15 mouse cellular contexts compared by ENCODE assay signal in genomic region chr7:109594845-109595531, GRCm38 (mm10).
DNase-seq lines count a peak whose midpoint lies in the region; ATAC-seq lines count a peak whose summit lies in the region.
"Had no signal": no experiment of that assay in that cellular context is flagged by ENCODE, and none has a peak within 500 bp of the region (broad histone marks: within the 10 kb centered on the region; RNA-seq: fewer than 3 reads in every experiment).

No protein-coding gene starts in this region.

- H3K27me3 ChIP-seq in heart, embryonic 12.5 days (replicated peaks): no peaks in the 10 kb centered on the region
- no peaks in the 10 kb centered on the region for H3K27me3 ChIP-seq in liver, embryonic 16.5 days (ENCODE audit: control insufficient read depth, insufficient read depth, low read depth, low read length)
- H3K27me3 ChIP-seq in stomach, embryonic 14.5 days (ENCODE audit: control insufficient read depth, insufficient read depth, low read length): no peaks in the 10 kb centered on the region
- H3K27me3 ChIP-seq: forebrain, embryonic 13.5 days; neural tube, embryonic 13.5 days; Patski had no signal

- no peak overlapping the region for H3K27ac ChIP-seq in heart, embryonic 12.5 days (ENCODE audit: poor library complexity, severe bottlenecking)
- peak overlapping the region; percentile 73 for H3K27ac ChIP-seq in liver, embryonic 16.5 days (ENCODE audit: low read length)
- H3K27ac ChIP-seq in stomach, embryonic 14.5 days (ENCODE audit: low read length): no peak overlapping the region
- H3K27ac ChIP-seq: forebrain, embryonic 13.5 days; hindbrain, postnatal 0 days; neural tube, embryonic 13.5 days had no signal

- peak; percentile 66 for ATAC-seq in heart, embryonic 12.5 days (ENCODE audit: insufficient number of reproducible peaks, low FRiP score)
- ATAC-seq in hematopoietic stem cell, adult 5-6 weeks (replicated peaks in 1 of 2; ENCODE audit: insufficient read depth in 1 of 2, low FRiP score in 2 of 2, low TSS enrichment in 1 of 2, low read depth in 1 of 2, poor library complexity in 2 of 2, severe bottlenecking in 2 of 2): peak; percentile 14 to 22; a peak in 1 of 4 replicates
- ATAC-seq in liver, embryonic 16.5 days (ENCODE audit: low read depth): peak; percentile 95
- peak; percentile 42; the same call in 1 of the 2 replicates for ATAC-seq in stomach, embryonic 14.5 days (ENCODE audit: insufficient number of reproducible peaks, insufficient read depth, low FRiP score, low read depth)
- ATAC-seq: forebrain, embryonic 13.5 days; hindbrain, postnatal 0 days; midbrain, embryonic 16.5 days; Patski had no signal

- 72% methylated on average over 2 of the region's 2 CpGs for WGBS in heart, embryonic 12.5 days
- 33% methylated on average over 2 of the region's 2 CpGs for WGBS in liver, embryonic 16.5 days (ENCODE audit: insufficient replicate concordance)
- WGBS in stomach, embryonic 14.5 days: 69% methylated on average over 2 of the region's 2 CpGs

- H3K4me3 ChIP-seq in heart, embryonic 12.5 days: no peak overlapping the region
- H3K4me3 ChIP-seq in liver, embryonic 16.5 days (ENCODE audit: low read depth, low read length): no peak overlapping the region
- H3K4me3 ChIP-seq in stomach, embryonic 14.5 days (ENCODE audit: low read depth, low read length): no peak overlapping the region
- H3K4me3 ChIP-seq: forebrain, embryonic 13.5 days; neural tube, embryonic 13.5 days had no signal

- no peak for DNase-seq in heart, postnatal 36 days
- DNase-seq in layer of hippocampus, adult 18-20 months (ENCODE audit: low spot score in 2 of 2): no peak
- DNase-seq in left cerebral cortex, adult 9 months (ENCODE audit: low spot score in 2 of 2): no peak
- DNase-seq in right cerebral cortex, adult 18-20 months: no peak
- DNase-seq: cerebellum, adult 11 months; right cerebral cortex, postnatal 4 days had no signal

- H3K9me3 ChIP-seq in heart, embryonic 12.5 days (replicated peaks): no peaks in the 10 kb centered on the region
- no peaks in the 10 kb centered on the region for H3K9me3 ChIP-seq in liver, embryonic 16.5 days (replicated peaks; ENCODE audit: control insufficient read depth, low read length)
- no peaks in the 10 kb centered on the region for H3K9me3 ChIP-seq in stomach, embryonic 14.5 days (ENCODE audit: control insufficient read depth, low read depth, low read length)
- H3K9me3 ChIP-seq: forebrain, embryonic 13.5 days; neural tube, embryonic 13.5 days had no signal

- no peak overlapping the region for H3K4me2 ChIP-seq in heart, embryonic 12.5 days
- H3K4me2 ChIP-seq in liver, embryonic 16.5 days (ENCODE audit: low read depth, low read length): peak overlapping the region; percentile 38
- no peak overlapping the region for H3K4me2 ChIP-seq in stomach, embryonic 14.5 days (replicated peaks; ENCODE audit: low read depth, low read length)
- H3K4me2 ChIP-seq: forebrain, embryonic 13.5 days; neural tube, embryonic 13.5 days had no signal

- H3K4me1 ChIP-seq in heart, embryonic 12.5 days (replicated peaks): peaks cover 50% of the 10 kb centered on the region
- H3K4me1 ChIP-seq in liver, embryonic 16.5 days (ENCODE audit: control insufficient read depth, low read depth, low read length): peaks cover 40% of the 10 kb centered on the region
- peaks cover 14% of the 10 kb centered on the region for H3K4me1 ChIP-seq in stomach, embryonic 14.5 days (ENCODE audit: control insufficient read depth, insufficient read depth, low read length)
- H3K4me1 ChIP-seq: forebrain, embryonic 13.5 days had no signal

- H3K9ac ChIP-seq in heart, embryonic 12.5 days: no peak overlapping the region
- peak overlapping the region; percentile 38 for H3K9ac ChIP-seq in liver, embryonic 16.5 days (ENCODE audit: low read depth, low read length)
- H3K9ac ChIP-seq in stomach, embryonic 14.5 days (replicated peaks; ENCODE audit: low read depth, low read length): no peak overlapping the region
- H3K9ac ChIP-seq: forebrain, embryonic 13.5 days; neural tube, embryonic 13.5 days had no signal

- intact Hi-C loops in heart, postnatal 36 days (cut with DNase I): no loop called here

- H3K36me3 ChIP-seq in heart, embryonic 12.5 days: 0 out of 2 replicates have a peak, but pooled peaks cover 2% of the 10 kb centered on the region
- no peaks in the 10 kb centered on the region for H3K36me3 ChIP-seq in liver, embryonic 16.5 days (ENCODE audit: control insufficient read depth, insufficient read depth)
- no peaks in the 10 kb centered on the region for H3K36me3 ChIP-seq in stomach, embryonic 14.5 days (ENCODE audit: control insufficient read depth, insufficient read depth, low read length)
- H3K36me3 ChIP-seq: neural tube, embryonic 13.5 days had no signal

Comparison
In these comparisons a context has a peak if more than half of its experiments do, and no peak if none do; other contexts are left out.
1. ATAC-seq: peak in every context shown above with its lines; median percentile 95 in liver, embryonic 16.5 days; 66 in heart, embryonic 12.5 days; 42 in stomach, embryonic 14.5 days; 18 in hematopoietic stem cell, adult 5-6 weeks.